Mouse (Mus musculus): Measurements from ENCODE around the gene Npat. TPM values are rescaled to one million over a fixed set of nuclear protein-coding genes. Genes with fewer than 3 reads are reported as not detected.

Gene Npat
- polyA plus RNA-seq, 1 experiment from 2014 or later, result 24.8 TPM

DNA sequence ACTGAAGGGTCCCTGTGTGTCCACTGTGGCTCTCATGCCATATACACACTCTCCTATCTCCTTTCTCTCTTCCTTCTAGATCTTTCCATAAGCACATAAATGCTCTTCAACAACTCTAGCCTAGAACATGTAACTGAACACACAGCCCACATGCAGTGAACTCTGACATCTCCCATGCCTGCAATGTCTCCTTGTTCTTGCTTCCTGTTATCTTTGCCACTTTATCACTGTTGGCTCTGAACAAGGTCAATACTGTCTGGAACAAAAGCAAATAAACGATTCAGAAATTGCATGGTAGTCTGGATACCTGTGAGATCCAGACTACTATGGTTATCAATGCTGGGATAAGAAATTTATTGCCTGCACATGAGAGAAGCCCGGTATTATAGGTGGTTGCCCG, 67.0 kb downstream of the Npat start:
- no peaks in the 10 kb centered on the region for H3K27me3 ChIP-seq (ENCODE audit: control insufficient read depth, insufficient read depth, low read length)
- ATAC-seq (ENCODE audit: insufficient number of reproducible peaks, low FRiP score, low TSS enrichment, low read depth), result no peak
- H3K9ac ChIP-seq (ENCODE audit: low read length), result no peak overlapping the region
- H3K36me3 ChIP-seq (ENCODE audit: control insufficient read depth, insufficient read depth, low read length), result no peaks in the 10 kb centered on the region
- H3K27ac ChIP-seq (replicated peaks; ENCODE audit: low read depth, low read length), result no peak overlapping the region
- H3K4me2 ChIP-seq (ENCODE audit: low read depth, severe bottlenecking), result no peak overlapping the region
- H3K4me3 ChIP-seq (ENCODE audit: low read depth, low read length), result no peak overlapping the region
- H3K9me3 ChIP-seq (ENCODE audit: control insufficient read depth, low read length), result no peaks in the 10 kb centered on the region
- no peaks in the 10 kb centered on the region for H3K4me1 ChIP-seq (ENCODE audit: control insufficient read depth, insufficient read depth, low read length)
- no peak for DNase-seq (ENCODE audit: low spot score)
- WGBS, result 85% methylated on average over 3 of the region's 3 CpGs

DNA sequence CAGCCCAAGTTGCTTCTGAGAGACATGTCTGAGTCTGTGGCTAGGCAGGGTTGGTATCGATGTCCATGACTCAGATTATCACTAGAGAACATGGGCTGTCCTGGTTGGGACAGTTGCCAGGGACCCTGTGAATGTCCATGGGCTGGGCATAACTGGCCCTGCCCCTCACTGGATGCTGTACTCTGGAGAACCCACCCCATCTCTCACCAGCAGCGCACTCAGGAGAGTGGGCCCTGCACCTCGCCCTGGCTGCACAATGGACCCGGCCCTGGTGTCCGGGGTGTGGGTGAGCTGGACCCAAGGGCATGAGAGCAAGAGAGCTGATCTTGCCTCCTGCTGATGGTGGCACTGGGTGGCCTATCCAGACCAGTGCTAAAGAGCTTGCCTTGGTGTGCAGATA, 68.1 kb downstream of the Npat start:
- no peaks in the 10 kb centered on the region for H3K9me3 ChIP-seq (ENCODE audit: control insufficient read depth, low read length)
- no peak for DNase-seq (ENCODE audit: low spot score)
- H3K9ac ChIP-seq (ENCODE audit: low read length), result no peak overlapping the region
- no peaks in the 10 kb centered on the region for H3K27me3 ChIP-seq (ENCODE audit: control insufficient read depth, insufficient read depth, low read length)
- H3K4me2 ChIP-seq (ENCODE audit: low read depth, severe bottlenecking), result no peak overlapping the region
- no peak overlapping the region for H3K27ac ChIP-seq (replicated peaks; ENCODE audit: low read depth, low read length)
- no peak overlapping the region for H3K4me3 ChIP-seq (ENCODE audit: low read depth, low read length)
- no peaks in the 10 kb centered on the region for H3K36me3 ChIP-seq (ENCODE audit: control insufficient read depth, insufficient read depth, low read length)
- WGBS, result 100% methylated on average over 5 of the region's 5 CpGs
- no peaks in the 10 kb centered on the region for H3K4me1 ChIP-seq (ENCODE audit: control insufficient read depth, insufficient read depth, low read length)
- ATAC-seq (ENCODE audit: insufficient number of reproducible peaks, low FRiP score, low TSS enrichment, low read depth), result no peak

- no peaks in the 10 kb centered on the region for H3K36me3 ChIP-seq (ENCODE audit: control insufficient read depth, insufficient read depth, low read length)
- 96% methylated on average over 3 of the region's 3 CpGs for WGBS
- no peak overlapping the region for H3K4me3 ChIP-seq (ENCODE audit: low read depth, low read length)
- DNase-seq (ENCODE audit: low spot score) (no peak), ATAC-seq (ENCODE audit: insufficient number of reproducible peaks, low FRiP score, low TSS enrichment, low read depth) (no peak)
- H3K27me3 ChIP-seq (ENCODE audit: control insufficient read depth, insufficient read depth, low read length), result no peaks in the 10 kb centered on the region
- H3K27ac ChIP-seq (replicated peaks; ENCODE audit: low read depth, low read length), result no peak overlapping the region
- H3K4me2 ChIP-seq (ENCODE audit: low read depth, severe bottlenecking), result no peak overlapping the region
- H3K9ac ChIP-seq (ENCODE audit: low read length), result no peak overlapping the region
- H3K4me1 ChIP-seq (ENCODE audit: control insufficient read depth, insufficient read depth, low read length), result no peaks in the 10 kb centered on the region
- no peaks in the 10 kb centered on the region for H3K9me3 ChIP-seq (ENCODE audit: control insufficient read depth, low read length)
Measured at GRCm38 (mm10) chr9:53607192-53607591, 70.3 kb downstream of the Npat start.

DNA sequence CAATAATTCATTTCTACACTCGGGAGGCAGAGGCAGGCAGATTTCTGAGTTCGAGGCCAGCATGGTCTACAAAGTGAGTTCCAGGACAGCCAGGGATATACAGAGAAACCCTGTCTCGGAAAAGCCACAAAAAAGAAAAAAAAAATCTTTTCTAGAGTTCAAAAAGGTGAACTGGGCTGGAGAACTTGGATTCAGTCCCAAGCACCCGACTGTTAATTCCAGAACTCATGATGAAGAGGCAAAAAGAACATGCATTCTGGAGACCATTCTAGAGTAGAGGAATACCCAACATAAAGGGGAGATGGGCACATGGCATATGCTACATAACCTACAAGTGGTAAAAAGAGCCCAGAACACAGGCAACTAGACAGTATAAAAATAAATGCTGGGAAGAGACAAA, 71.0 kb downstream of the Npat start:
- H3K27ac ChIP-seq (replicated peaks; ENCODE audit: low read depth, low read length), result no peak overlapping the region
- ATAC-seq (ENCODE audit: insufficient number of reproducible peaks, low FRiP score, low TSS enrichment, low read depth) (no peak), DNase-seq (ENCODE audit: low spot score) (no peak)
- H3K9ac ChIP-seq (ENCODE audit: low read length), result no peak overlapping the region
- no peaks in the 10 kb centered on the region for H3K4me1 ChIP-seq (ENCODE audit: control insufficient read depth, insufficient read depth, low read length)
- H3K4me2 ChIP-seq (ENCODE audit: low read depth, severe bottlenecking), result no peak overlapping the region
- no peaks in the 10 kb centered on the region for H3K9me3 ChIP-seq (ENCODE audit: control insufficient read depth, low read length)
- H3K4me3 ChIP-seq (ENCODE audit: low read depth, low read length), result no peak overlapping the region
- H3K36me3 ChIP-seq (ENCODE audit: control insufficient read depth, insufficient read depth, low read length), result no peaks in the 10 kb centered on the region
- H3K27me3 ChIP-seq (ENCODE audit: control insufficient read depth, insufficient read depth, low read length), result no peaks in the 10 kb centered on the region
- 90% methylated on average over 4 of the region's 4 CpGs for WGBS

GRCm38 (mm10) chr9:53609306-53609967, 72.6 kb downstream of the Npat start:
- DNase-seq (ENCODE audit: low spot score), result no peak
- Histone ChIP-seq H3K27ac (replicated peaks; ENCODE audit: low read depth, low read length) (no peak overlapping the region), H3K36me3 (ENCODE audit: control insufficient read depth, insufficient read depth, low read length) (no peaks in the 10 kb centered on the region), H3K9ac (ENCODE audit: low read length) (peak overlapping the region; percentile 76), H3K4me2 (ENCODE audit: low read depth, severe bottlenecking) (peak overlapping the region; percentile 84), H3K27me3 (ENCODE audit: control insufficient read depth, insufficient read depth, low read length) (no peaks in the 10 kb centered on the region), H3K9me3 (ENCODE audit: control insufficient read depth, low read length) (no peaks in the 10 kb centered on the region), H3K4me1 (ENCODE audit: control insufficient read depth, insufficient read depth, low read length) (no peaks in the 10 kb centered on the region), H3K4me3 (ENCODE audit: low read depth, low read length) (peak overlapping the region; percentile 50)
- no peak for ATAC-seq (ENCODE audit: insufficient number of reproducible peaks, low FRiP score, low TSS enrichment, low read depth)
- WGBS, result 83% methylated on average over 12 of the region's 12 CpGs

DNA sequence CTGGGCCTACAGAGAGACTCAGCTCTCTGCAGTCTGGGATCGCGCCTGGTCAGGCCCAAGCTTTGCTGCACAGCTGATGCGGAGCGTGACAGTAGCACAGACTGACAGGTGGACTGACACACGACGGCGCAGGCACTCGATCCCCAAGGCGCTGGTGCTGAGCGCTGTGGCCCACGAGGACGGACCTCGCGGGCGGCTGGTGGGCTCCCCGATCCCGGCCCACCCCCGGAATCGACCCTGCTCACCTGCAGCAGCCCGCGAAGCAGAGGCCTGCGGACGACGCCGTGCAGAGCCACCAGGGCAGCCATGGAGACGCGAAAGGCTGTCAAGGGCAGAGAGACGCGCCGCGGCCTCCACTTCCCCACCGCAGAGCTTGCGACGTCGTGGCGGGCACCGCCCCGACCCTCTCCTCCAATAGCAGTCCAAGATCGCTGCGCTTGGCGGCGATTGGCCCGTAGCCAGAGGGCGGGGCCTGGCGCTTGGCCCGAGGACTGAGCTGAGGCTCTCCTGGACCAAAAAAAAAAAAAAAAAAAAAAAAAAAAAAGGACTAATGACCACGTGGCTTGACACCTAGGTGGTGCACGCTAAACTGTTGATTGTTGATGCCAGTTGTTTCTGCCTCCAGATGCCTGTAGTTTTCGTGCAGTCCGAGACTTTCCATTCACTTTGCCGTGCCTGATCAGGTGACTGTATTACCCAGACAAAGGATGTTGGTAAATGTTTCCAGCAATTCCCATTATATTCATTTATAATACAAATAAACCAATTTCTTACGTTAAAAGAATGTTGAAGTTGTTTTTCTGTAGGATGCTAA, 73.3 kb downstream of the Npat start, which contains the start of gene Acat1:
Acat1 (minus strand) TSS at position 415 of the 814 bp plus-strand sequence.
- Histone ChIP-seq H3K36me3 (ENCODE audit: control insufficient read depth, insufficient read depth, low read length) (no peaks in the 10 kb centered on the region), H3K4me3 (ENCODE audit: low read depth, low read length) (peak within 1 kb of the TSS; percentile 50), H3K27ac (replicated peaks; ENCODE audit: low read depth, low read length) (no peak within 1 kb of the TSS), H3K9ac (ENCODE audit: low read length) (peak within 1 kb of the TSS; percentile 76), H3K9me3 (ENCODE audit: control insufficient read depth, low read length) (no peaks in the 10 kb centered on the region), H3K4me2 (ENCODE audit: low read depth, severe bottlenecking) (peak within 1 kb of the TSS; percentile 84), H3K27me3 (ENCODE audit: control insufficient read depth, insufficient read depth, low read length) (no peaks in the 10 kb centered on the region), H3K4me1 (ENCODE audit: control insufficient read depth, insufficient read depth, low read length) (no peaks in the 10 kb centered on the region)
- 6% methylated on average over 51 of the region's 52 CpGs for WGBS
- ATAC-seq (ENCODE audit: insufficient number of reproducible peaks, low FRiP score, low TSS enrichment, low read depth) (peak; percentile 99), DNase-seq (ENCODE audit: low spot score) (peak; percentile 85)

DNA sequence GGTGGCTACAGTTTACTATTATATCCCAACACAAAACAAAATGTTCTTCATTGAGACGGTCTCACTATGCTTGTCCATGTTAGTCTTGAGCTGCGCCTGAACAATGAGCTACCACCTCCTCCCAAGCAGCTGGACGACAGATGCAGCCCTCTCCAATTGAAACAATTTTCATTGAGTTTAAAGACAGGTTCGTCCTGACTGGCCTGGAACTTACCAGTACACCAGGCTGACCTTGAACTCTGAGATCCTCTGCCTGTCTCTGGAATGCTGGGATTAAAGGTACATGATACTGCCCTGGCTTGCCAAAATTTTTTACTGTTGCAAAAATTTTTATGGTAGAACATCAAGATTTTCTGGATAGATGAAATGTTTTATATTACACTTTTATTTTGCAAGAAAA, 77.4 kb downstream of the Npat start:
- H3K4me1 ChIP-seq (ENCODE audit: control insufficient read depth, insufficient read depth, low read length), result no peaks in the 10 kb centered on the region
- no peaks in the 10 kb centered on the region for H3K9me3 ChIP-seq (ENCODE audit: control insufficient read depth, low read length)
- no peak overlapping the region for H3K27ac ChIP-seq (replicated peaks; ENCODE audit: low read depth, low read length)
- no peak overlapping the region for H3K4me3 ChIP-seq (ENCODE audit: low read depth, low read length)
- H3K27me3 ChIP-seq (ENCODE audit: control insufficient read depth, insufficient read depth, low read length), result no peaks in the 10 kb centered on the region
- ATAC-seq (ENCODE audit: insufficient number of reproducible peaks, low FRiP score, low TSS enrichment, low read depth) (no peak), DNase-seq (ENCODE audit: low spot score) (no peak)
- WGBS, result 85% methylated on average over 4 of the region's 4 CpGs
- H3K9ac ChIP-seq (ENCODE audit: low read length), result no peak overlapping the region
- H3K36me3 ChIP-seq (ENCODE audit: control insufficient read depth, insufficient read depth, low read length), result no peaks in the 10 kb centered on the region
- no peak overlapping the region for H3K4me2 ChIP-seq (ENCODE audit: low read depth, severe bottlenecking)

DNA sequence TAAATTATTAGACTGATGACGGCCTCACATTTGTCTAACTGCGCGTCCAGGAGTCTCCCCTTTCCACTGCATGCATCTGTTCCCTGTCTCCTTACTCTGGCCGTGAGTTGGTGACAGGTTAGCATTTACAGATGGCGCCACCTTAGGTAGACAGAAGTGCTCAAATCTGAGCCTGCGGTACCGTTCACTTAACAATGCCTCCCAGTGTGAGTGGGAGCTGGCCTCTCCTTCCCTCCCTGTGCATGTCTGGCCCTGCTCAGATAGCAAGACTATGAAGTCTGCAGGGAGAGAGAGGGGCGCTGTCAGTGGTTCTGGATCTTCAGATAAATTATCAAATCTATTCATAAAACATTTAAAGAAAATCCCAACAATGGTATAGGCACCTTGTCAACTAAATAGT, 78.4 kb downstream of the Npat start:
- Histone ChIP-seq H3K9ac (ENCODE audit: low read length) (no peak overlapping the region), H3K9me3 (ENCODE audit: control insufficient read depth, low read length) (no peaks in the 10 kb centered on the region), H3K36me3 (ENCODE audit: control insufficient read depth, insufficient read depth, low read length) (peaks cover 2% of the 10 kb centered on the region; the same call in 1 of the 2 replicates), H3K27ac (replicated peaks; ENCODE audit: low read depth, low read length) (no peak overlapping the region), H3K27me3 (ENCODE audit: control insufficient read depth, insufficient read depth, low read length) (no peaks in the 10 kb centered on the region), H3K4me2 (ENCODE audit: low read depth, severe bottlenecking) (no peak overlapping the region), H3K4me3 (ENCODE audit: low read depth, low read length) (no peak overlapping the region), H3K4me1 (ENCODE audit: control insufficient read depth, insufficient read depth, low read length) (no peaks in the 10 kb centered on the region)
- no peak for ATAC-seq (ENCODE audit: insufficient number of reproducible peaks, low FRiP score, low TSS enrichment, low read depth)
- no peak for DNase-seq (ENCODE audit: low spot score)
- WGBS, result 80% methylated on average over 8 of the region's 8 CpGs

Measured in limb, embryonic 11.5 days (tissue).